Mouse (Mus musculus): ENCODE results near the gene Nhlrc4. TPM values are rescaled to one million over a fixed set of nuclear protein-coding genes. Genes with fewer than 3 reads are reported as not detected.

Nhlrc4 gene
- polyA plus RNA-seq, 1 experiment from 2014 or later = 0.32 TPM

GRCm38 (mm10) chr17:25911816-25912215 is 32.9 kb downstream of the Nhlrc4 start:
- Histone ChIP-seq H3K4me1 (ENCODE audit: control insufficient read depth, insufficient read depth, low read length) (no peaks in the 10 kb centered on the region), H3K27ac (replicated peaks; ENCODE audit: low read depth, low read length) (no peak overlapping the region), H3K9me3 (ENCODE audit: control insufficient read depth, low read length) (no peaks in the 10 kb centered on the region), H3K27me3 (ENCODE audit: control insufficient read depth, insufficient read depth, low read length) (no peaks in the 10 kb centered on the region), H3K9ac (replicated peaks; ENCODE audit: low read length) (no peak overlapping the region), H3K4me3 (replicated peaks; ENCODE audit: low read depth, low read length) (no peak overlapping the region), H3K36me3 (ENCODE audit: control insufficient read depth, insufficient read depth, low read length) (no peaks in the 10 kb centered on the region), H3K4me2 (ENCODE audit: low read length) (no peak overlapping the region)
- ATAC-seq (ENCODE audit: low FRiP score, low TSS enrichment) (no peak), DNase-seq (no peak)
- 91% methylated on average over 4 of the region's 4 CpGs for WGBS

GRCm38 (mm10) chr17:25907640-25908039 is 37.1 kb downstream of the Nhlrc4 start:
- no peaks in the 10 kb centered on the region for H3K4me1 ChIP-seq (ENCODE audit: control insufficient read depth, insufficient read depth, low read length)
- H3K9ac ChIP-seq (replicated peaks; ENCODE audit: low read length) = no peak overlapping the region
- H3K27me3 ChIP-seq (ENCODE audit: control insufficient read depth, insufficient read depth, low read length) = no peaks in the 10 kb centered on the region
- 87% methylated on average over 2 of the region's 2 CpGs for WGBS
- ATAC-seq (ENCODE audit: low FRiP score, low TSS enrichment) (no peak), DNase-seq (no peak)
- H3K9me3 ChIP-seq (ENCODE audit: control insufficient read depth, low read length) = no peaks in the 10 kb centered on the region
- no peak overlapping the region for H3K4me3 ChIP-seq (replicated peaks; ENCODE audit: low read depth, low read length)
- H3K36me3 ChIP-seq (ENCODE audit: control insufficient read depth, insufficient read depth, low read length) = 0 out of 2 replicates have a peak, but pooled peaks cover 4% of the 10 kb centered on the region
- H3K27ac ChIP-seq (replicated peaks; ENCODE audit: low read depth, low read length) = no peak overlapping the region
- no peak overlapping the region for H3K4me2 ChIP-seq (ENCODE audit: low read length)

- no peaks in the 10 kb centered on the region for H3K4me1 ChIP-seq (ENCODE audit: control insufficient read depth, insufficient read depth, low read length)
- H3K27ac ChIP-seq (replicated peaks; ENCODE audit: low read depth, low read length) = no peak overlapping the region
- no peak for DNase-seq
- no peaks in the 10 kb centered on the region for H3K27me3 ChIP-seq (ENCODE audit: control insufficient read depth, insufficient read depth, low read length)
- no peak overlapping the region for H3K9ac ChIP-seq (replicated peaks; ENCODE audit: low read length)
- ATAC-seq (ENCODE audit: low FRiP score, low TSS enrichment) = no peak
- no peaks in the 10 kb centered on the region for H3K9me3 ChIP-seq (ENCODE audit: control insufficient read depth, low read length)
- WGBS = 88% methylated on average over 3 of the region's 3 CpGs
- no peak overlapping the region for H3K4me3 ChIP-seq (replicated peaks; ENCODE audit: low read depth, low read length)
- 0 out of 2 replicates have a peak, but pooled peaks cover 4% of the 10 kb centered on the region for H3K36me3 ChIP-seq (ENCODE audit: control insufficient read depth, insufficient read depth, low read length)
- no peak overlapping the region for H3K4me2 ChIP-seq (ENCODE audit: low read length)
Observed at GRCm38 (mm10) chr17:25903061-25903460, 41.7 kb downstream of the Nhlrc4 start.

DNA sequence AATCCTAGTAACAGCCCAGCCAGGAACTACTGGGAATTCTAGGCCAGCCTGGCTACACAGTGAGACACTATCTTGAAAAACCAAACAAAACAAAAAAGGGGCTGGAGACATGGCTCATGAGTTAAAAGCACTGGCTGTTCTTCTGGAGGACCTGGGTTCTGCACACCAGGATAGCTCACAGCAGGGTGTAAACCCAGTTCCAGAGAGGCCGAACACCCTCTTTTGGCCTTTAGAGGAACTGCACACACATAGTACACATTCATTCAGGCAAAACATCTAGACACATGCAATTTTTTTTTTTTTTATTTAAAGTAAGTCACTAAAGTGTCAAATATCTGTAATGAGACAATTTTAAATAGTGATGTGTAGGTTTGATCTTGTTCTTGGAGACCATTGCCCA is 44.6 kb downstream of the Nhlrc4 start:
- Histone ChIP-seq H3K4me3 (replicated peaks; ENCODE audit: low read depth, low read length) (no peak overlapping the region), H3K4me2 (ENCODE audit: low read length) (no peak overlapping the region), H3K27me3 (ENCODE audit: control insufficient read depth, insufficient read depth, low read length) (no peaks in the 10 kb centered on the region), H3K9me3 (ENCODE audit: control insufficient read depth, low read length) (no peaks in the 10 kb centered on the region), H3K36me3 (ENCODE audit: control insufficient read depth, insufficient read depth, low read length) (no peaks in the 10 kb centered on the region), H3K9ac (replicated peaks; ENCODE audit: low read length) (no peak overlapping the region), H3K27ac (replicated peaks; ENCODE audit: low read depth, low read length) (no peak overlapping the region), H3K4me1 (ENCODE audit: control insufficient read depth, insufficient read depth, low read length) (peaks cover 5% of the 10 kb centered on the region; the same call in 1 of the 2 replicates)
- DNase-seq (no peak), ATAC-seq (ENCODE audit: low FRiP score, low TSS enrichment) (no peak)
- WGBS = 96% methylated on average over 1 of the region's 1 CpGs

- Histone ChIP-seq H3K4me3 (replicated peaks; ENCODE audit: low read depth, low read length) (no peak overlapping the region), H3K4me2 (ENCODE audit: low read length) (no peak overlapping the region), H3K27ac (replicated peaks; ENCODE audit: low read depth, low read length) (0 out of 2 replicates have a peak overlapping the region, but pooled peaks have one; percentile 6), H3K9ac (replicated peaks; ENCODE audit: low read length) (no peak overlapping the region), H3K9me3 (ENCODE audit: control insufficient read depth, low read length) (no peaks in the 10 kb centered on the region), H3K36me3 (ENCODE audit: control insufficient read depth, insufficient read depth, low read length) (no peaks in the 10 kb centered on the region), H3K27me3 (ENCODE audit: control insufficient read depth, insufficient read depth, low read length) (no peaks in the 10 kb centered on the region), H3K4me1 (ENCODE audit: control insufficient read depth, insufficient read depth, low read length) (peaks cover 10% of the 10 kb centered on the region; the same call in 1 of the 2 replicates)
- 53% methylated on average over 12 of the region's 12 CpGs for WGBS
- ATAC-seq (ENCODE audit: low FRiP score, low TSS enrichment) (no peak), DNase-seq (no peak)
Observed at GRCm38 (mm10) chr17:25895891-25896290, 48.9 kb downstream of the Nhlrc4 start.

GRCm38 (mm10) chr17:25895415-25895814 is 49.3 kb downstream of the Nhlrc4 start:
- 8% methylated on average over 2 of the region's 2 CpGs for WGBS
- Histone ChIP-seq H3K4me2 (ENCODE audit: low read length) (no peak overlapping the region), H3K36me3 (ENCODE audit: control insufficient read depth, insufficient read depth, low read length) (no peaks in the 10 kb centered on the region), H3K27ac (replicated peaks; ENCODE audit: low read depth, low read length) (0 out of 2 replicates have a peak overlapping the region, but pooled peaks have one; percentile 6), H3K4me3 (replicated peaks; ENCODE audit: low read depth, low read length) (no peak overlapping the region), H3K9me3 (ENCODE audit: control insufficient read depth, low read length) (no peaks in the 10 kb centered on the region), H3K4me1 (ENCODE audit: control insufficient read depth, insufficient read depth, low read length) (peaks cover 10% of the 10 kb centered on the region; the same call in 1 of the 2 replicates), H3K27me3 (ENCODE audit: control insufficient read depth, insufficient read depth, low read length) (no peaks in the 10 kb centered on the region), H3K9ac (replicated peaks; ENCODE audit: low read length) (no peak overlapping the region)
- ATAC-seq (ENCODE audit: low FRiP score, low TSS enrichment) (no peak), DNase-seq (no peak)

GRCm38 (mm10) chr17:25893975-25894617 is 50.7 kb downstream of the Nhlrc4 start:
- H3K4me2 ChIP-seq (ENCODE audit: low read length) = no peak overlapping the region
- peaks cover 10% of the 10 kb centered on the region; the same call in 1 of the 2 replicates for H3K4me1 ChIP-seq (ENCODE audit: control insufficient read depth, insufficient read depth, low read length)
- H3K27ac ChIP-seq (replicated peaks; ENCODE audit: low read depth, low read length) = peak overlapping the region; percentile 73
- WGBS = 33% methylated on average over 2 of the region's 2 CpGs
- H3K4me3 ChIP-seq (replicated peaks; ENCODE audit: low read depth, low read length) = no peak overlapping the region
- H3K36me3 ChIP-seq (ENCODE audit: control insufficient read depth, insufficient read depth, low read length) = peaks cover 8% of the 10 kb centered on the region
- DNase-seq = peak; percentile 88
- H3K9me3 ChIP-seq (ENCODE audit: control insufficient read depth, low read length) = no peaks in the 10 kb centered on the region
- peak; percentile 57; the same call in 1 of the 2 replicates for ATAC-seq (ENCODE audit: low FRiP score, low TSS enrichment)
- no peak overlapping the region for H3K9ac ChIP-seq (replicated peaks; ENCODE audit: low read length)
- H3K27me3 ChIP-seq (ENCODE audit: control insufficient read depth, insufficient read depth, low read length) = no peaks in the 10 kb centered on the region

Measured in midbrain, embryonic 14.5 days (tissue).